Mouse (Mus musculus) macrophage (primary cell): ENCODE results near the gene Cnot6. TPM values are rescaled to one million over a fixed set of nuclear protein-coding genes. Genes with fewer than 3 reads are reported as not detected.
A peak's percentile ranks its signal among the peaks of the same experiment; 100 is the strongest.

ENCODE experiments used
- H3K27ac ChIP-seq: fragments of 350-480 bp; formaldehyde crosslinking; 2 replicates; pipeline ENCODE4 v1.9.0; 2021
- H3K36me3 ChIP-seq: fragments of 350-480 bp; formaldehyde crosslinking; 2 replicates; pipeline ENCODE4 v1.9.0; 2021; ENCODE audit errors: inconsistent target
- H3K4me3 ChIP-seq: fragments of 350-480 bp; formaldehyde crosslinking; 2 replicates; pipeline ENCODE4 v1.9.0; 2021; ENCODE audit errors: inconsistent target
- H3K79me2 ChIP-seq: fragments of 350-480 bp; formaldehyde crosslinking; 2 replicates; pipeline ENCODE4 v1.9.0; 2021; ENCODE audit errors: inconsistent target
- WGBS: methylation state at CpG from one replicate; pipeline ENCODE4 v1.1.7; 2026; ENCODE audit warnings: inconsistent platforms; ENCODE audit not compliant: missing documents; 5-methylcytosine and 5-hydroxymethylcytosine counted together
- polyA plus RNA-seq: library from polyadenylated mRNA; stranded (reverse); fragments of 250-400 nt; gene quantifications from 3 replicates; pipeline ENCODE4 v1.2.4, GENCODE M21; 2018; ENCODE audit warnings: inconsistent platforms
- total RNA-seq, 78 experiments: library from RNA; depleted of rRNA; stranded (reverse); fragments of 250-400 nt; gene quantifications; 1 replicate in 9 of 78; 2 replicates in 24 of 78; 3 replicates in 43 of 78; 4 replicates in 2 of 78; pipeline ENCODE4 v1.2.4; 2018; ENCODE audit warnings: inconsistent platforms in 56 of 78

Cnot6 gene
- total RNA-seq (2018; cell fraction: chromatin; rRNA removed) = 100 to 1,000 TPM in 5 of 26 experiments, 10 to 100 TPM in 21; 45.5 to 131 (median 82.8) TPM
- 10 to 100 TPM; 34.7 to 55.8 (median 42.5) TPM for total RNA-seq (2018; cell fraction: cytosol; rRNA removed)
- total RNA-seq (2018; cell fraction: nucleus; rRNA removed) = 100 to 1,000 TPM in 2 of 26 experiments, 10 to 100 TPM in 24; 33.6 to 122 (median 64.8) TPM
- polyA plus RNA-seq = 24.6 to 40.8 TPM (median 29.3 TPM) in 3 replicates

- H3K27ac ChIP-seq = peak within 1 kb of the TSS; percentile 35
- peaks cover 43% of the 10 kb centered on the region for H3K79me2 ChIP-seq
- 1% methylated on average over 41 of the region's 65 CpGs for WGBS
- H3K36me3 ChIP-seq = no peaks in the 10 kb centered on the region
- H3K4me3 ChIP-seq = peak within 1 kb of the TSS; percentile 48
Observed at GRCm38 (mm10) chr11:49712555-49713335, at the start of gene Cnot6. Gene Cnot6 (minus strand): TSS chr11:49712723.

- no peaks in the 10 kb centered on the region for H3K79me2 ChIP-seq
- WGBS = 92% methylated on average over 5 of the region's 5 CpGs
- H3K36me3 ChIP-seq = no peaks in the 10 kb centered on the region
- no peak overlapping the region for H3K27ac ChIP-seq
- no peak overlapping the region for H3K4me3 ChIP-seq
Observed at GRCm38 (mm10) chr11:49761130-49761529, 48.6 kb upstream of the Cnot6 start.

GRCm38 (mm10) chr11:49758096-49758495, 45.6 kb upstream of the Cnot6 start:
- 94% methylated on average over 3 of the region's 3 CpGs for WGBS
- Histone ChIP-seq H3K4me3 (no peak overlapping the region), H3K36me3 (no peaks in the 10 kb centered on the region), H3K27ac (no peak overlapping the region), H3K79me2 (no peaks in the 10 kb centered on the region)

- Histone ChIP-seq H3K36me3 (no peaks in the 10 kb centered on the region), H3K27ac (no peak overlapping the region), H3K4me3 (no peak overlapping the region), H3K79me2 (no peaks in the 10 kb centered on the region)
- WGBS = 42% methylated on average over 12 of the region's 12 CpGs
Observed at GRCm38 (mm10) chr11:49754958-49755665, 42.6 kb upstream of the Cnot6 start.

- no peaks in the 10 kb centered on the region for H3K36me3 ChIP-seq
- no peaks in the 10 kb centered on the region for H3K79me2 ChIP-seq
- H3K27ac ChIP-seq = no peak overlapping the region
- 100% methylated on average over 1 of the region's 1 CpGs for WGBS
- H3K4me3 ChIP-seq = no peak overlapping the region
Observed at GRCm38 (mm10) chr11:49746756-49747155, 34.2 kb upstream of the Cnot6 start.

- no peaks in the 10 kb centered on the region for H3K36me3 ChIP-seq
- no peak overlapping the region for H3K4me3 ChIP-seq
- no peaks in the 10 kb centered on the region for H3K79me2 ChIP-seq
- WGBS = 88% methylated on average over 3 of the region's 3 CpGs
- no peak overlapping the region for H3K27ac ChIP-seq
Observed at GRCm38 (mm10) chr11:49745839-49746238, 33.3 kb upstream of the Cnot6 start.

GRCm38 (mm10) chr11:49744981-49745380, 32.5 kb upstream of the Cnot6 start:
- Histone ChIP-seq H3K36me3 (no peaks in the 10 kb centered on the region), H3K4me3 (no peak overlapping the region), H3K27ac (no peak overlapping the region), H3K79me2 (no peaks in the 10 kb centered on the region)

GRCm38 (mm10) chr11:49743634-49744033, 31.1 kb upstream of the Cnot6 start:
- H3K36me3 ChIP-seq = no peaks in the 10 kb centered on the region
- H3K27ac ChIP-seq = no peak overlapping the region
- H3K4me3 ChIP-seq = no peak overlapping the region
- H3K79me2 ChIP-seq = no peaks in the 10 kb centered on the region
- 94% methylated on average over 7 of the region's 7 CpGs for WGBS

- Histone ChIP-seq H3K27ac (no peak overlapping the region), H3K4me3 (no peak overlapping the region), H3K36me3 (no peaks in the 10 kb centered on the region), H3K79me2 (no peaks in the 10 kb centered on the region)
- 95% methylated on average over 8 of the region's 8 CpGs for WGBS
Observed at GRCm38 (mm10) chr11:49742248-49742647, 29.7 kb upstream of the Cnot6 start.

GRCm38 (mm10) chr11:49739776-49740175, 27.3 kb upstream of the Cnot6 start:
- Histone ChIP-seq H3K79me2 (no peaks in the 10 kb centered on the region), H3K27ac (no peak overlapping the region), H3K36me3 (no peaks in the 10 kb centered on the region), H3K4me3 (no peak overlapping the region)
- 0% methylated on average over 3 of the region's 3 CpGs for WGBS

- Histone ChIP-seq H3K4me3 (no peak overlapping the region), H3K27ac (no peak overlapping the region), H3K36me3 (no peaks in the 10 kb centered on the region), H3K79me2 (no peaks in the 10 kb centered on the region)
- 93% methylated on average over 11 of the region's 11 CpGs for WGBS
Observed at GRCm38 (mm10) chr11:49738659-49739406, 26.3 kb upstream of the Cnot6 start.

GRCm38 (mm10) chr11:49737625-49738024, 25.1 kb upstream of the Cnot6 start:
- H3K79me2 ChIP-seq = no peaks in the 10 kb centered on the region
- no peaks in the 10 kb centered on the region for H3K36me3 ChIP-seq
- no peak overlapping the region for H3K4me3 ChIP-seq
- WGBS = 33% methylated on average over 1 of the region's 1 CpGs
- H3K27ac ChIP-seq = no peak overlapping the region

- Histone ChIP-seq H3K4me3 (no peak overlapping the region), H3K27ac (no peak overlapping the region)
- 88% methylated on average over 11 of the region's 11 CpGs for WGBS
Observed at GRCm38 (mm10) chr11:49734771-49735170, 22.2 kb upstream of the Cnot6 start.

GRCm38 (mm10) chr11:49730275-49730948, 17.9 kb upstream of the Cnot6 start:
- Histone ChIP-seq H3K27ac (no peak overlapping the region), H3K36me3 (no peaks in the 10 kb centered on the region), H3K4me3 (no peak overlapping the region), H3K79me2 (no peaks in the 10 kb centered on the region)
- 87% methylated on average over 5 of the region's 5 CpGs for WGBS

More at GRCm38 (mm10) chr11:49734771-49735170, 22.2 kb upstream of the Cnot6 start:
- Histone ChIP-seq H3K79me2 (no peaks in the 10 kb centered on the region), H3K36me3 (no peaks in the 10 kb centered on the region)
